Mouse (Mus musculus) midbrain, embryonic 12.5 days (tissue): ENCODE results near the gene Rab1a. TPM values are rescaled to one million over a fixed set of nuclear protein-coding genes. Genes with fewer than 3 reads are reported as not detected.
A peak's percentile ranks its signal among the peaks of the same experiment; 100 is the strongest.

Experiments used
- ATAC-seq: fragments of 200-750 bp; cut with Nextera tagmentation; 2 replicates; pipeline ENCODE4 v1.8.0; 2017; ENCODE audit warnings: low read depth, moderate TSS enrichment, moderate library complexity; ENCODE audit not compliant: low FRiP score
- H3K27ac ChIP-seq: fragments of 300-500 bp; sonication (generic); replicated peaks from 2 replicates; pipeline ENCODE4 v1.5.1; 2016; ENCODE audit warnings: mild to moderate bottlenecking
- H3K27me3 ChIP-seq: fragments of 300-500 bp; sonication (generic); 2 replicates; pipeline ENCODE4 v1.6.1; 2016; ENCODE audit warnings: mild to moderate bottlenecking
- H3K36me3 ChIP-seq: fragments of 300-500 bp; sonication (generic); 2 replicates; pipeline ENCODE4 v1.6.1; 2016
- H3K4me1 ChIP-seq: fragments of 300-500 bp; sonication (generic); 2 replicates; pipeline ENCODE4 v1.6.1; 2016
- H3K4me2 ChIP-seq: fragments of 300-500 bp; sonication (generic); replicated peaks from 2 replicates; pipeline ENCODE4 v1.6.1; 2016; ENCODE audit warnings: mild to moderate bottlenecking, moderate library complexity
- H3K4me3 ChIP-seq: fragments of 300-500 bp; sonication (generic); 2 replicates; pipeline ENCODE4 v1.5.1; 2016; ENCODE audit warnings: mild to moderate bottlenecking
- H3K9ac ChIP-seq: fragments of 300-500 bp; sonication (generic); replicated peaks from 2 replicates; pipeline ENCODE4 v1.6.1; 2016; ENCODE audit warnings: mild to moderate bottlenecking, moderate library complexity
- H3K9me3 ChIP-seq: fragments of 300-500 bp; sonication (generic); 2 replicates; pipeline ENCODE4 v1.6.1; 2016; ENCODE audit warnings: mild to moderate bottlenecking
- WGBS: fragments of 180-500 bp; shearing (Covaris S2); methylation state at CpG from one replicate; pipeline ENCODE4 v1.1.7; 2016; 5-methylcytosine and 5-hydroxymethylcytosine counted together
- polyA plus RNA-seq: library from polyadenylated mRNA; unstranded; fragments of >200 nt; fragmentation: Nextera tagmentation; extraction: Ambion mirVana; gene quantifications from 2 replicates; pipeline ENCODE4 v1.2.1, GENCODE M21; 2016

The Rab1a gene
- polyA plus RNA-seq, 1 experiment from 2014 or later, result 269 TPM

DNA sequence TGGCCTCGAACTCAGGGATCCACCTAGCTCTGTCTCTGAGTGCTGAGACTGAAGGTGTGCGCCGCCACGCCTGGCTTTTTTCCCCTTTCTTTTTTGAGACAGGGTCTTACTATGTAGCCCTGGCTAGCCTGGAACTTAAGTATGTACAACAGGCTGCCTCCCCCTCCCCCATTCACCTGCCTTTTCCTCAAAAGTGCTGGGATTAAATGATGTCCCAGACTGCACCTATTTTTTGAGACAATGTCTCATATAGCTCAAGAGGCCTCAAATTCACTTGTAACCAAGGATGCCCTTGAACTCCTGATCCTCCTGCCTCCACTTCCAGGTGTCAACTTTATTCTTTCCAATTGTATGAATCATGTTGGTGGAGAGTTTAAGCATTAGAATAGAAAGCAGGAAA, 24.7 kb downstream of the Rab1a start:
- Histone ChIP-seq H3K9me3 (no peaks in the 10 kb centered on the region), H3K9ac (no peak overlapping the region), H3K4me2 (no peak overlapping the region), H3K4me1 (peaks cover 2% of the 10 kb centered on the region; the same call in 1 of the 2 replicates), H3K36me3 (peaks cover 74% of the 10 kb centered on the region), H3K27ac (no peak overlapping the region), H3K27me3 (no peaks in the 10 kb centered on the region), H3K4me3 (no peak overlapping the region)
- ATAC-seq, result no peak
- 98% methylated on average over 4 of the region's 4 CpGs for WGBS

DNA sequence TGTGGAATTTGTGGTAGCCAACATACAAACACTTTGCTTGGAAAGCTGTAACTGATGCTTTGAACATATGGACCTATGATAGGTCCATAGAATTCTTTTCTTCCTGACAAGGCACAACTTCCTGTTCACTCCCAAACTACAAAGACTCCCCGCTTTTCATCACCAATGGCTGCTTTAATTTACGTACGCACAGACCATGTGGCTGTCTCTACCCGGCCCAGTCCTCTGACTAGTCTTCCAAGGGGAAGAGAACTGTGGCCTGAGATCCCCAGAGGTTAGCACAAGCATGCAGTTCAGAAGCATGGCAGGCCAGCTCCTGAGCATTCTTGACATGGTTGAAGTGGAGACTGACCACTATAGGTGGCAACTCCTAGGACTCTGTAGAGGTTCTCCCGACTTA, 27.4 kb downstream of the Rab1a start:
- no peak overlapping the region for H3K27ac ChIP-seq
- no peak overlapping the region for H3K4me2 ChIP-seq
- no peak overlapping the region for H3K4me3 ChIP-seq
- no peak overlapping the region for H3K9ac ChIP-seq
- WGBS, result 87% methylated on average over 5 of the region's 5 CpGs
- no peaks in the 10 kb centered on the region for H3K9me3 ChIP-seq
- peaks cover 6% of the 10 kb centered on the region for H3K4me1 ChIP-seq
- ATAC-seq, result no peak
- peaks cover 86% of the 10 kb centered on the region for H3K36me3 ChIP-seq
- H3K27me3 ChIP-seq, result no peaks in the 10 kb centered on the region

DNA sequence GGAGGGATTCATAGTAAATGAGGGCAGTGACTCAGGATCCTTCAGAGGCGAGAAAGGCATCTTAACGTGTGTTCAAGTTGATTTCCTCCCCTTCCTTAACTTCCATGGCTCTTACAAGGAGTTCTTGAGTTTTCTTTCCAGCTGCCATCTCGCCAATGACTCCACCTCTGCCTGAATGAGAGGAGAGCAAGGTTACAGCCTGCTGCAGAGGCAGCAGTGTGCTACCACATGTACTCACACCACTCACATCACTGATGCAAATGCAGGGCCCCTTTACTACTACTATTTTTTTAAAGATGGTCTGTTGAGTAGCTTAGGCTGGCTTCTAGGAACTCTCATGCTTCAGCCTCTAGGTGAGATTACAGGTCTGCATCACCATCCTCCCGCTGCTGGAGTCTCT, 28.1 kb downstream of the Rab1a start:
- no peak overlapping the region for H3K4me3 ChIP-seq
- H3K9ac ChIP-seq, result no peak overlapping the region
- no peak overlapping the region for H3K4me2 ChIP-seq
- 90% methylated on average over 4 of the region's 4 CpGs for WGBS
- peaks cover 86% of the 10 kb centered on the region for H3K36me3 ChIP-seq
- H3K4me1 ChIP-seq, result peaks cover 6% of the 10 kb centered on the region
- no peak overlapping the region for H3K27ac ChIP-seq
- ATAC-seq, result no peak
- H3K27me3 ChIP-seq, result no peaks in the 10 kb centered on the region
- H3K9me3 ChIP-seq, result no peaks in the 10 kb centered on the region

DNA sequence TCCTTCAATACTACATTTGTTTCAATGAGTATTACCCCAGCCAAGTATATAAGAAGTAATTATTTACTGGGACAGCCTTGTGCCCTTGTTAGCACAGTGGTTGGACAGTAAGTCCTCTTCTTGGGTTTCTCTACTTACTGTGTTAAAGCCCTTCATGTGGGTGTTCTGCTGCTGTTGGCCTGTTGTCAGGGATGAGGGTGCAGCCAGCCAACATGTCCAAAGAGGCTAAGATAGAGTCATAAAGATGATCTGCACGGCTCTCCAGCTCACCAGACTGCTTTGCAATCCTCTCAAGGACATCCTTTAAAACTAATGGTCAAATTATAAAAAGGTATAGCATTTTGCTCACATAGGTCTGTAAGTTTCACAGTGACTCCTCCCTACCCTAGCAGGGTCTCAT, 29.1 kb downstream of the Rab1a start:
- Histone ChIP-seq H3K27ac (no peak overlapping the region), H3K4me1 (peaks cover 6% of the 10 kb centered on the region)

DNA sequence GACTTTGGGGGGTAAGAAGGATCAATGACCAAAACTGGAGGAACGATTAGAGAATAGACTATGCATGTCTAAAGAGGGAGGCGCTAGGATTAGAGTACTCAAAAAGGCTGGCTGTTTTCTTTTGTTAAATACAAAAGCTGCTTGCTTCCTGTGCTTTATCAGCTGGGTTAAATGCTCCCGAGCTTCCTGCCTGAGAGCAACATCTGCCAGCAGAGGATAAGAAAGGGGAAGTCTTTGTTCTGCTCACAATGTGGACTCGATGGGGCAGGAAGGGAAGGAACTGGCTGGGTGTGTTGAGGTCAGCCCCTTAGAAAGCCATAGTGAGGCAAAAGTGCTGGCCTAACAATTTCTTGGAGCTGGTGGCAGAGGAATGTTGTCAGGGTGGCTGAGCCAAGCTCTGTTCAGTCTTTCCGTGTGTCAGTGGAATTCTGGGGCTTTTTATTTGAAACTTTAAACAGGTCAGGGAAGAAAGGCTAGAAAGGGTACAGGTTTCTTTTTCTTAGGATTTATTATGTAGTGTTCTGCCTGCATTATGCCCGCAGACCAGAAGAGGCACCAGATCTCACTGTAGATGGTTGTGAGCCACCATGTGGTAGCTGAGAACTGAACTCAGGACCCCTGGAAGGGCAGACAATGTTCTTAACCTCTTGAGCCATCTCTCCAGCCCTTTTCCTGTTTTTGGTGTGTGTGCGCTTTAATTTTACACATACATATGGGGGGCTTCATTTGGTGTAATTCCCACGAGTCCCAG, 30.1 kb downstream of the Rab1a start:
- ATAC-seq, result peak; percentile 53
- no peaks in the 10 kb centered on the region for H3K27me3 ChIP-seq
- no peak overlapping the region for H3K4me3 ChIP-seq
- no peak overlapping the region for H3K4me2 ChIP-seq
- no peaks in the 10 kb centered on the region for H3K9me3 ChIP-seq
- peaks cover 6% of the 10 kb centered on the region for H3K4me1 ChIP-seq
- H3K36me3 ChIP-seq, result peaks cover 85% of the 10 kb centered on the region
- whole genome bisulfite sequencing, result 37% methylated on average over 8 of the region's 8 CpGs
- H3K9ac ChIP-seq, result no peak overlapping the region
- H3K27ac ChIP-seq, result peak overlapping the region; percentile 76

More for the DNA sequence above, 29.1 kb downstream of the Rab1a start:
- no peak for ATAC-seq
- no peak overlapping the region for H3K4me2 ChIP-seq
- H3K9ac ChIP-seq, result no peak overlapping the region
- H3K36me3 ChIP-seq, result peaks cover 87% of the 10 kb centered on the region
- 86% methylated on average over 1 of the region's 1 CpGs for WGBS
- no peak overlapping the region for H3K4me3 ChIP-seq
- no peaks in the 10 kb centered on the region for H3K9me3 ChIP-seq
- no peaks in the 10 kb centered on the region for H3K27me3 ChIP-seq

DNA sequence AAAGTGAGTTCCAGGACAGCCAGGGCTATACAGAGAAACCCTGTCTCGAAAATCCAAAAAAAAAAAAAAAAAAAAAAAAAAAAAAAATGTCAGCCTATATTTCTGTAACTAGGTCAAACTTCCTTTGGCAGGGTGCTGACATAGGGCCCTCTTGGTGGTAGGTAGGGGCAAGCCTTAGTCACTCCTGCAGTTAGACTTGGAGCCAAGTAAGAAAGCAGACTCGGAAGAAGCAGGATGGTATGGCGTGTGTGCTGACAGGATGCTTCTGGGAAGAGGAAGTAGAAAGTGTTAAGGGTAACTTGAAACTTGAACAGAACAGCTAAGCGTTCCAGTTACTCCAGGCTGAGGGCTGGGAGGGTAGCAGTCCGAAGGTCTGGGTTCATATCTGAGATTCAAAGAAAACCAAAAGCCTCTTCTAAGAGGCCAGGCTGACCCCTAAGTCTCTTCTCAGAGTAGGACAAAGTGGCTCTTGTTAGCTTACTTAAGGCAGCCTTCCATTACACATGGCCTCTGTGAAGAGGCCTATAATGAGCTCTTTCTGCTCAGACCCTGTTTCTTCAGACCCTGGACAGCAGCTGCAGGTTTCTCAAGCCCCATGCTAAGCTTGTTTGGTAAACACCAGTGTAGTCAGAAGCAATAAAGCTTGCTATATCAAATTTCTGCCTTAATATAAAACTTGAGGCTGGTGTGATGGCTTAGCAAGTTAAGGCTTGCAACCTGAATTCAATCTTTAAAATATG, 31.0 kb downstream of the Rab1a start:
- H3K9ac ChIP-seq, result no peak overlapping the region
- WGBS, result 77% methylated on average over 4 of the region's 5 CpGs
- H3K4me1 ChIP-seq, result peaks cover 6% of the 10 kb centered on the region
- peaks cover 94% of the 10 kb centered on the region for H3K36me3 ChIP-seq
- H3K4me2 ChIP-seq, result no peak overlapping the region
- no peak overlapping the region for H3K27ac ChIP-seq
- H3K4me3 ChIP-seq, result no peak overlapping the region
- no peak for ATAC-seq
- no peaks in the 10 kb centered on the region for H3K27me3 ChIP-seq
- no peaks in the 10 kb centered on the region for H3K9me3 ChIP-seq

DNA sequence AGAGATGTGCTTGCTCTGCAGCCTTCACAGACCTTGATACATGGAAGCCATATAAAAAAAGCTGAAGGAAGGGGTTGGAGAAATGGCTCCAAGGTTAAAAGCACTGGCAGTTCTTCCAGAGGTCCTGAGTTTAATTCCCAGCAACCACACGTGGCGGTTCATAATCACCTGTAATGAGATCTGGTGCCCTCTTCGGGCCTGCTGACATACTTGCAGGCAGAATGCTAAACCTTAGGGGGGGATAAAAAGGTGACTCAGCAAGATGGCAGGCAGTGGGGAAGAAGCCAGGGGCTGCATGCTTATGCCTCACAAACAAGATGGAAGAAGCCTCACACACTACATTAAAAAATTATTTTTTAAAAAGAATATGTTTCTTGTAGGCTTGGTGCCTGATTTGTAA, 33.0 kb downstream of the Rab1a start:
- 69% methylated on average over 3 of the region's 3 CpGs for WGBS

DNA sequence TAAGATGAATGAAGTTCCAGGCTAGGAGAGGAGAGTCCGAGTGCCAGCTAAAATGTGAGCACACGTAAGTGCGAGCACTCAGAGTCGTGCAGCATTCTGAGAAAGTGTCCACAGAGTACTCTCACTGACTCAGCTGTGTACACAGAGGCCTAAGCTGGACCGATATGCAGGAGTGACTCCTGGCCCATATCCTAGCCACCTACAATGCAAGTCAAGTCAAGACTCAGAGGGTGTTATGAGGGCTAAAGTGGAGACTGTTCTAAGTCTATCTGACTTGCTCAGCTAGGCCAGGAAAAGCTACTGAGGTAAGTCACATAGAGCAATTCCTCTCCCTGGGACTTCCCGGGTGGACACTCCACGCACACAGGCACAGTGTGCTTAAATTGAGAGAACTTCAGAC, 35.8 kb downstream of the Rab1a start:
- Histone ChIP-seq H3K4me3 (no peak overlapping the region), H3K27me3 (no peaks in the 10 kb centered on the region), H3K36me3 (peaks cover 93% of the 10 kb centered on the region), H3K9me3 (no peaks in the 10 kb centered on the region), H3K4me2 (no peak overlapping the region), H3K9ac (no peak overlapping the region), H3K4me1 (no peaks in the 10 kb centered on the region), H3K27ac (no peak overlapping the region)
- no peak for ATAC-seq
- 94% methylated on average over 7 of the region's 7 CpGs for WGBS

More for the DNA sequence above, 33.0 kb downstream of the Rab1a start:
- Histone ChIP-seq H3K4me3 (no peak overlapping the region), H3K9ac (no peak overlapping the region), H3K4me2 (no peak overlapping the region), H3K27ac (no peak overlapping the region), H3K27me3 (no peaks in the 10 kb centered on the region), H3K36me3 (peaks cover 92% of the 10 kb centered on the region), H3K9me3 (no peaks in the 10 kb centered on the region), H3K4me1 (peaks cover 6% of the 10 kb centered on the region)
- no peak for ATAC-seq

DNA sequence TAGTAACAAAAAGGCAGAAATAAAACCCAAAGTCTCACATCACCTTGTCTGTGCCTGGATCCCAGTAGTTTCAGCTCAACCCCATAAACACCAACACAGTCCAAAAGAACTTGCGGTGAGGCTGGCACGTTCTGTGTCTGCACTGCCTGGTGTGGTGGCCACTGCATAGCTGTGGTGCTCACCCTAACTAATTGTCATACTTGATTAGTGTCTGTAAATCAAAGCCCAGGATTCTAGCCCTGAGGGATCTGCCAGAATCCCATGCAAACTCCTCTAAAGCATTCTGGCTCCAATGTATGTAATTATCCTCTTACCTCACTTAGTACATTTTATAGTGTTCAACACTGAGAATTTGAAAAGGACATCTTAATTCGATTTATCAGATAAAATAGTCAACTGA, 36.7 kb downstream of the Rab1a start:
- no peaks in the 10 kb centered on the region for H3K9me3 ChIP-seq
- 0 out of 2 replicates have a peak, but pooled peaks cover under 1% of the 10 kb centered on the region for H3K4me1 ChIP-seq
- 94% methylated on average over 3 of the region's 3 CpGs for WGBS
- H3K27me3 ChIP-seq, result no peaks in the 10 kb centered on the region
- no peak for ATAC-seq
- H3K4me2 ChIP-seq, result no peak overlapping the region
- no peak overlapping the region for H3K4me3 ChIP-seq
- no peak overlapping the region for H3K27ac ChIP-seq
- H3K9ac ChIP-seq, result no peak overlapping the region
- peaks cover 83% of the 10 kb centered on the region for H3K36me3 ChIP-seq

DNA sequence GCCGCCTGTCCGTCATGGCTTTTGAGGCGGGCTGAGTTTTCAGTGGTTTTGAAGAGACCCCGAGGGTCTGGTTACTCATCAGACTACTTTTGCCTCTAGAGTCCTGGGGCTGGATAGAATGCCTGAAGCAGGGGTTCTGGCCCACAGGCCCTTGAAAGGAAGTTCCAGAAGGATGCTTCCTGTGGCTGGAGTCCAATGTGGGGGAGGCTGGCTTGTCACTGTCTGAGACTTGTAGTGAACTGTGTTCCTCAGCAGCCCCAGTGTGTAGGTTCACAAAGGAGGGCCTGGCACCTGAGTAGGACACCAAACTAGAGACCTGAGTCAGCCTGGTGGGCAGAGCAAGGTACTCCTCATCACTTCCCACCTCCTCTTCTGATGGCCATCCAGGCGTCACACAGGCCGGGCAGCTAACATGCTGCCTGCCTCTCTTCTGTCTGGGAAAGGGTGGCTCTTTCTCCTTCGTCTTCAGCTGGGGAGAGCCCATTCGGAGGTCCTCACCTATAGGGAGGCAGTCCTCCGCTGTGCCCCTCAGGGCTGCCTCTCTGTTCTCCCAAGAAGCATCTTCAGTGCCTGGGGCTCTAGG, 38.1 kb downstream of the Rab1a start:
- Histone ChIP-seq H3K4me3 (no peak overlapping the region), H3K9ac (no peak overlapping the region), H3K4me2 (no peak overlapping the region), H3K27me3 (no peaks in the 10 kb centered on the region), H3K9me3 (no peaks in the 10 kb centered on the region), H3K36me3 (peaks cover 71% of the 10 kb centered on the region), H3K4me1 (peaks cover 9% of the 10 kb centered on the region; the same call in 1 of the 2 replicates), H3K27ac (no peak overlapping the region)
- no peak for ATAC-seq
- 91% methylated on average over 9 of the region's 9 CpGs for WGBS

DNA sequence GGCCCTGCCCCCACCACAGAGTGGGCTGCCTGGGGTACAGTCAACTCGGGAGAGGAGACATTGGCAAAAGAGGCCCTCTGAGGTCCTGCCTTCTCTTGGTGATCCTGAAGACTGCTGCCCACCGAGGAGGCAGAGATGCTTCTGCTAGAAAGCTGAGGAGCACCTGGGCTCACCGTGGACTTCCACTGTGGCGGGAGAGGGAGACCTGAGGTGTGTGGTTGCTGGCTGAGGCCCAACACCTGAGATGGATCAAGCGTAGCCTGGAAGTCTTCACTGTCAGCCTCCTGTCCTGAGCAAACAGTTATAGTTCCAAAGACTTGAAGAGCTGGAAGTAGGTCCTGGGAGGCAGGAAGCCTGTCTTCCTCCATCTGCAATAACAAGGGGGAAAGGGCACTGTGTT, 39.1 kb downstream of the Rab1a start:
- no peak overlapping the region for H3K4me2 ChIP-seq
- no peak overlapping the region for H3K27ac ChIP-seq
- ATAC-seq, result no peak
- WGBS, result 85% methylated on average over 5 of the region's 5 CpGs
- H3K27me3 ChIP-seq, result no peaks in the 10 kb centered on the region
- peaks cover 11% of the 10 kb centered on the region; the same call in 1 of the 2 replicates for H3K4me1 ChIP-seq
- H3K4me3 ChIP-seq, result no peak overlapping the region
- H3K9ac ChIP-seq, result no peak overlapping the region
- peaks cover 68% of the 10 kb centered on the region for H3K36me3 ChIP-seq
- H3K9me3 ChIP-seq, result no peaks in the 10 kb centered on the region

DNA sequence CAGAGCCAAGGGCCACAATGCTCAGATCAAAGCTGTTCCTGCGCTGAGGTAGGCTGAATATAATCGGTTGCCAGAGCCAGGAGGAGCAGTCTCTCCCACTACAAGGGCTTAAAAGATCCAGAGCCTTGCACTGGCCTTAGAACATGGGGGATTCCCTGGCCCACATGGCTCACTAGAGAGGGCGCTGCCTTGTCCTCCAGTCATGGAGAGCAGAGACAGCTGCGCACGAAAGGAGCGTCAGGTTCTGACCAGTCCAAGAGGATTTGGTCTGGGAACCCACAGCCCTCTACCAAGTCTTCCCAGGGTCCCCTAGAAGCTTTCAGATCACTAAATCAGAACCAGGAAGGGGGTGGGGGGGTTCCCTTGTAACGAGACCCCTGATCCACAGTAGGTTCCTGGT, 40.1 kb downstream of the Rab1a start:
- Histone ChIP-seq H3K4me1 (peaks cover 13% of the 10 kb centered on the region), H3K36me3 (peaks cover 62% of the 10 kb centered on the region), H3K4me3 (no peak overlapping the region), H3K9ac (no peak overlapping the region), H3K4me2 (no peak overlapping the region), H3K27ac (no peak overlapping the region), H3K27me3 (no peaks in the 10 kb centered on the region), H3K9me3 (no peaks in the 10 kb centered on the region)
- no peak for ATAC-seq
- 95% methylated on average over 7 of the region's 7 CpGs for WGBS
